Mouse (Mus musculus) c-Kit-positive CD71-negative TER-119-negative erythroid progenitor cells, embryonic 14.5 days (primary cell): Measurements from ENCODE around the gene Pdx1.

Source experiments
- DNase-seq: peaks from one replicate; pipeline ENCODE4 v3.0.0-alpha.2; 2013; ENCODE audit warnings: low read depth

Pdx1 gene

GRCm38 (mm10) chr5:147284365-147284764 lies 14.6 kb downstream of the Pdx1 start:
- no peak for DNase-seq

- DNase-seq: no peak
Measured at GRCm38 (mm10) chr5:147291764-147292505, 22.2 kb downstream of the Pdx1 start.

- no peak for DNase-seq
Measured at GRCm38 (mm10) chr5:147292506-147293120, 22.9 kb downstream of the Pdx1 start.

GRCm38 (mm10) chr5:147293127-147293910 lies 23.6 kb downstream of the Pdx1 start:
- DNase-seq: peak; percentile 79

GRCm38 (mm10) chr5:147294121-147294520 lies 24.4 kb downstream of the Pdx1 start:
- no peak for DNase-seq

DNA sequence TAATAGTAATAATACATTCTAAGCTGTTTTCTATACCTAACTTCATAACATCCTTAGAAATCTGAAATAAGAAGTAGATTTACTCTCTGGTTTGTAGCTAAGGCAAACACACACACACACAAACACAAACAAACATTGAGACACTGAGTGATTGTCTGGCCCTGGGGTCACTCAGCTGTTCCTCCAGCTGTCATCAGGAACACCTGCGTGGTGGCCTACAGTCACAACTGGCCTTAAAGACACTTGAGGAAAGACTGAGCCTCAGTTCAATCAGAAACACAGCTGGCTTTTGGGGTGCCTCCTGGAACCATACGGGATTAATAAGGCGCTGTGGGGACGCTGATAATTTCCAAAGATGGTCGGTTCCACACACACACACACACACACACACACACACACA lies 27.5 kb downstream of the Pdx1 start:
- no peak for DNase-seq

- DNase-seq: peak; percentile 56
Measured at GRCm38 (mm10) chr5:147299255-147300000, 29.7 kb downstream of the Pdx1 start.

- DNase-seq: no peak
Measured at GRCm38 (mm10) chr5:147300001-147300363, 30.2 kb downstream of the Pdx1 start.

- DNase-seq: no peak
Measured at GRCm38 (mm10) chr5:147300917-147301780, 31.4 kb downstream of the Pdx1 start.

- DNase-seq: no peak
Measured at GRCm38 (mm10) chr5:147301781-147302070, 32.0 kb downstream of the Pdx1 start.

- no peak for DNase-seq
Measured at GRCm38 (mm10) chr5:147302141-147302540, 32.4 kb downstream of the Pdx1 start.

DNA sequence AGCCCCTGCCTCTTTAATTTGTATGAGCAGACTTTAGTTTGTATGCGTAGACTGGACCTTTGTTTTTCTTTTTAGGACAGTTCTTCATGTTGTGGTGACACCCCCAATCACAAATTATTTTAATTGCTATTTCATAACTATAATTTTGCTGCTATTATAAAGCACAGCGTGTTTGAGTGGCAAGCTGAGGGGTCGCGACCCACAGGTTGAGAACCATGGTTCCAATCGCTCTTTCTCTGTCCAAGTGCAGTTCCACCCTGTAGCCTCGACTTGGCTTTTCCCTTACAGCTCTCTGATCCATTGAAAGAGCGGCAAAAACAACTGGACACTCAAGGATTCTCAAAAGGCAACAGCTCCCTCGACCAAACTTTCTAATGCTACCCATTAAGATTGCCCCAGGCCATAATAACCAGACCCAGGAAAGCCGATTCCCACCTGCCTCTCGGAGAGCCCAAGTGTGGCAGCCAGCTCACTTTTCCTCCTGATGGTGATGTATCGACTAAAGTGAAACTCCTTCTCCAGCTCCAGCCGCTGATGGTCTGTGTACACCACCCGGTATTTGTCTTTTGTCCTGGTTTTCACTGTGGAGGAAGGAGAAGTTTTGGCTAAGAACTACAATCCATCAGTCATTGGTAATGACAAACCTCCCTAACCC lies 33.1 kb downstream of the Pdx1 start:
- no peak for DNase-seq

DNA sequence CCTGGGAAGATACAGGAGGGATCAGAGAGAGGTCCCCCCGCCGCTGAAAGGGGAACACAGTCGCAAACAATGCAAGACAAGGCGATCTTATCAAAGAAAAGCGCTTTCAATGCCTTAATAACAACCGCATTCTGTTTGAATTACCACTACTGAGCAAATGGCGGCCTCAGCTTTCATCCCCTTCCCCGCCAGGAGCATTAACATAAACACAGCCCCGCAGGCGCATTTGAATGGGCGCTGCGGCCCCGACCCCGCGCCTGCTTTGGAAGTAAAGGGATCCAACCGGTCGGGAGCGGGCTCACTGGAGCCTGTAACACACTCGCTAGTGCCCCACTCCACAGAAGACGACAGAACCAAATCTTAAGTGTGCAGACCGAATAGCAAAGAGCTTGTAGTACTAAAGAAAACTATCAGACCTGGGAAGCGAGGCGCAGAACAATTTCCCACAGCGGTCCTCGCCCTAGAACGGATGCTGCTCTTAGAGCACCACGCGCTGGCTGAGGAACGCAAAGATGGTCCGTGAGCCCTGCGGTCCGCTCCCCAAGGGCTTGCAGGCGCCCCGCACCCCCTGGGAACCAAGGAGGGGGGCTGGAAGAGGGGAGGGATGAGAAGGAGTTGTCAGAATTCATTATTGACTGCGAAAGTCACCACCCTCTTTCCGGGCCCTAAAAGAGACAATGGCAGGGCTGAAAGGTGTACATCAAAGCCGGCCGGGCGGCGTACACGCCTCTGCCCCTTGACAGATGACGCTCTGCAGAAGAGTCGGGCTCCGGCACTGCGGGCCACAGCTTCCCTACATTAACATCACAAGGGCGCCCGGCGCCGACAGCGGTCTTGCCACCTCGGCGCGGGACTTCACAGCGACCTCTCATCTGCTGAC lies 34.8 kb downstream of the Pdx1 start:
- DNase-seq: no peak

- no peak for DNase-seq
Measured at GRCm38 (mm10) chr5:147305166-147305565, 35.4 kb downstream of the Pdx1 start.

GRCm38 (mm10) chr5:147305856-147306637 lies 36.3 kb downstream of the Pdx1 start:
- no peak for DNase-seq

GRCm38 (mm10) chr5:147306638-147307397 lies 37.1 kb downstream of the Pdx1 start, which contains the start of gene Cdx2:
Gene Cdx2, minus strand, starts transcription at chr5:147307270.
- no peak for DNase-seq

DNA sequence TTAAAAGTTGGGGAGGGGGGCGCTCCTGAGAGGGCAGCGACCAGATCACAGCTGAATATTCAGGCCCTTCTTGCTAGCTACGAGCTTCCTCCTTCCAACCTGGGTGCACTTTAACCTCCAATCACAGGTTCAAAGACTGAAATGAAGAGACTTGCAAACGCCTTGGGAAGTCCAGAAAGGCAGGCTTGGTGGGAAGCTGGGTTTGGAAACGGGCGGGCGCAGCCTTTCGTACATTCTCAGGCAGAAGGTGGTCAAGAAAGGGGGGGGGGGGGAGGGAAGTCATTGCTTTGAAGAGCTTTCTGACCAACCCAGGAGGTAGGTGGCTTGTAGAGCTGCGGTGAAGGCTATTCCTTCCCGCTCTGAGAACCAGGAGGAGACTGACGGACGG lies 37.6 kb downstream of the Pdx1 start:
- DNase-seq: no peak

DNA sequence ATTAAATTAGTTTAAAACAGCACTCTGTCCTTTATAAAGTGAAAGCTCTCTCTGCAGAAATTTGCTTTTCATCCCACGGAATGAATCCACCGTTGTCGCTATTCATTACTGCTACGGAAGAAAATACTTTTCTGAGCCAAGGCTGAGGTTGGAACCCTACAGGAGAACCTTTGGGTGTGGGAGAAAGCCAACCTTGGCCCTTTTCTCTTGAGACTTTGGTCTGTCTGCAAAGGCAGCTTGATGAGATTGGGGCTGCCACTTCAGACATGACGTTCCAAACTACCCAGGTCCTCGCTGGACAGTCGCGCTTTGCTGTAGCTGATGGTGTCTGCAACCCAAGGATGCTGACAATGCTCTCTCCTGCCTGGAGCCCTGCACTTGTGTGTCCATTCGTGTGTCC lies 38.7 kb downstream of the Pdx1 start:
- no peak for DNase-seq
